Mouse (Mus musculus) heart, postnatal 0 days (tissue): ENCODE measurements at regions not wholly inside any gene's neighbourhood (a gene's known extent, or its start where the extent isn't known, plus 50 kb on each side); places are given as distances from the start of the nearest gene placed in this dataset.

Experiments
- CTCF ChIP-seq: IDR thresholded peaks from 2 replicates; pipeline ENCODE4 v1.5.1; 2016; ENCODE audit warnings: antibody characterized with exemption, control low read depth, low read depth
- EP300 ChIP-seq: IDR thresholded peaks from 2 replicates; pipeline ENCODE4 v1.6.1; 2016; ENCODE audit warnings: antibody characterized with exemption, low read depth

DNA sequence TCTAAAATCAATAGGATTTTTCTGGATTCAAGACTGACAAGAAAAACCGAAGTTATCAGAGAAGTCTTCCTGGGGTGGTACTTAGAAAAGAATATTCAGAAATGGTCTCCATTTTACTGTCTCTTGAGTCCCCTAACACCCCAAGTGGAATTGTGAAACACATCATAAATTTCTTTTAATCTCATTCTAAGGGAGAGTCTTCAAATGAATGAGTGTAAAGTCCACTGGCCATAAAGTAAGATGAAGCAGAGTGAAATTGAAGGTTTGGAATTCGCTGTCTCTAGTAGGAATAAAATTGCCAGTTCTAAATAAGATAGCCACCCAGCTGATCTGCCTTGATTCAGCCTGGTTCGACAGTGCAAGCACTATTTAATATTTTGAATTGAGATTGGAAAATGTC is 350.0 kb downstream of the Slc16a7 start:
- TF ChIP-seq CTCF, result no peak
- no peak for TF ChIP-seq EP300
